Mouse (Mus musculus) heart, postnatal 0 days (tissue): Measurements from ENCODE around the gene Sgpp2.

Experiments used
- CTCF ChIP-seq: IDR thresholded peaks from 2 replicates; pipeline ENCODE4 v1.5.1; 2016; ENCODE audit warnings: antibody characterized with exemption, control low read depth, low read depth
- EP300 ChIP-seq: IDR thresholded peaks from 2 replicates; pipeline ENCODE4 v1.6.1; 2016; ENCODE audit warnings: antibody characterized with exemption, low read depth

DNA sequence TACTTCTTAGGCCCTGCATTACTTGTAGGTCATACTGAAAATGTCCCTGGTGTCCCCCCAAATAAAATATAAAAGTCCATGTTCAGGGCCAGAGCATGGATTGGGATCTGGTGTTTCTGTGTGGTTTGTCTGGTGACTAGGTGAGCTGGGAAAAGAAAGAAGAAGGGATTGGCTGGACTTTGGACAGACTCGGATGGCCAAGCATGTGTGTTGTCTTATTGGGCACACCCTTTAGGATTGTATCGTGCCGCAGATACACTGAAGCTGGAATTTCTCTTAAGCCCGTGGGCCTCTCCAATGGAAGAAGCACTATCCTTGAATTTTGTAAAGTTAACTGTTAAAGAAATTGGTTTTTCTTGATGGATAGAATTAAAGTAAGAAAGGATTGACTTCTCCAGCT, 91.3 kb downstream of the Sgpp2 start:
- TF ChIP-seq CTCF = no peak
- TF ChIP-seq EP300 = no peak
